Mouse (Mus musculus) small intestine, adult 2 months (tissue): Measurements from ENCODE around the gene Gtdc1.

Experiments
- CTCF ChIP-seq: fragments of 200-500 bp; IDR thresholded peaks from 2 replicates; pipeline ENCODE4 v1.5.1; 2012; ENCODE audit warnings: low read depth, mild to moderate bottlenecking, control low read depth, inconsistent platforms, low read length, moderate library complexity, mixed read lengths; ENCODE audit not compliant: insufficient replicate concordance, insufficient read length; ENCODE audit errors: extremely low read depth
- POLR2A ChIP-seq: fragments of 200-500 bp; IDR thresholded peaks from 2 replicates; pipeline ENCODE4 v1.6.1; 2012; ENCODE audit warnings: low read depth, mild to moderate bottlenecking, control low read depth, inconsistent platforms, low read length, moderate library complexity

GRCm38 (mm10) chr2:44782746-44783145, 144.7 kb downstream of the Gtdc1 start:
- TF ChIP-seq CTCF (no peak), POLR2A (no peak)
